Mouse (Mus musculus) liver, postnatal 0 days (tissue): ENCODE results near the gene Arf1. TPM values are rescaled to one million over a fixed set of nuclear protein-coding genes. Genes with fewer than 3 reads are reported as not detected.
A peak's percentile ranks its signal among the peaks of the same experiment; 100 is the strongest.

Experiments
- ATAC-seq: fragments of 200-750 bp; cut with Nextera tagmentation; 2 replicates; pipeline ENCODE4 v1.8.0; 2017; ENCODE audit warnings: mild to moderate bottlenecking, moderate library complexity
- DNase-seq: peaks from one replicate; pipeline ENCODE4 v3.0.0-alpha.2; 2016
- H3K27ac ChIP-seq: fragments of 300-500 bp; sonication (generic); 2 replicates; pipeline ENCODE4 v1.5.1; 2014; ENCODE audit warnings: antibody characterized with exemption, moderate library complexity, mild to moderate bottlenecking, low read depth
- H3K27me3 ChIP-seq: fragments of 300-500 bp; sonication (generic); 2 replicates; pipeline ENCODE4 v1.6.1; 2014; ENCODE audit warnings: low read length, control low read depth, mixed read lengths; ENCODE audit not compliant: insufficient read depth
- H3K36me3 ChIP-seq: fragments of 300-500 bp; sonication (generic); replicated peaks from 2 replicates; pipeline ENCODE4 v1.6.1; 2014; ENCODE audit warnings: mild to moderate bottlenecking, control low read depth, low read length, moderate library complexity, mixed read lengths; ENCODE audit not compliant: insufficient read depth
- H3K4me1 ChIP-seq: fragments of 300-500 bp; sonication (generic); 2 replicates; pipeline ENCODE4 v1.6.1; 2014; ENCODE audit warnings: antibody characterized with exemption, mild to moderate bottlenecking, control low read depth; ENCODE audit not compliant: insufficient read depth
- H3K4me2 ChIP-seq: fragments of 300-500 bp; sonication (generic); 2 replicates; pipeline ENCODE4 v1.6.1; 2014; ENCODE audit warnings: low read depth, mild to moderate bottlenecking, low read length, moderate library complexity, mixed read lengths
- H3K4me3 ChIP-seq: fragments of 300-500 bp; sonication (generic); 2 replicates; pipeline ENCODE4 v1.5.1; 2014; ENCODE audit warnings: low read depth, low read length
- H3K9ac ChIP-seq: fragments of 300-500 bp; sonication (generic); replicated peaks from 2 replicates; pipeline ENCODE4 v1.6.1; 2014; ENCODE audit warnings: mild to moderate bottlenecking, moderate library complexity
- H3K9me3 ChIP-seq: fragments of 300-500 bp; sonication (generic); 2 replicates; pipeline ENCODE4 v1.6.1; 2016; ENCODE audit warnings: mild to moderate bottlenecking, control low read depth, low read length, mixed read lengths
- CTCF ChIP-seq: sonication (generic); IDR thresholded peaks from 2 replicates; pipeline ENCODE4 v1.5.1; 2016; ENCODE audit warnings: antibody characterized with exemption, low read depth
- EP300 ChIP-seq: IDR thresholded peaks from 2 replicates; pipeline ENCODE4 v1.6.1; 2016; ENCODE audit warnings: antibody characterized with exemption, low read depth, mild to moderate bottlenecking
- WGBS: fragments of 180-500 bp; shearing (Covaris S2); extraction: QIAGEN DNeasy Blood & Tissue Kit; methylation state at CpG from one replicate; pipeline ENCODE4 v1.1.7; 2014; ENCODE audit not compliant: insufficient replicate concordance; 5-methylcytosine and 5-hydroxymethylcytosine counted together
- polyA plus RNA-seq: library from polyadenylated mRNA; unstranded; fragments of >200 nt; fragmentation: Nextera tagmentation; extraction: Ambion mirVana; gene quantifications from 2 replicates; pipeline ENCODE4 v1.2.1, GENCODE M21; 2015

The Arf1 gene
- polyA plus RNA-seq, 1 experiment from 2014 or later, result 254 TPM

DNA sequence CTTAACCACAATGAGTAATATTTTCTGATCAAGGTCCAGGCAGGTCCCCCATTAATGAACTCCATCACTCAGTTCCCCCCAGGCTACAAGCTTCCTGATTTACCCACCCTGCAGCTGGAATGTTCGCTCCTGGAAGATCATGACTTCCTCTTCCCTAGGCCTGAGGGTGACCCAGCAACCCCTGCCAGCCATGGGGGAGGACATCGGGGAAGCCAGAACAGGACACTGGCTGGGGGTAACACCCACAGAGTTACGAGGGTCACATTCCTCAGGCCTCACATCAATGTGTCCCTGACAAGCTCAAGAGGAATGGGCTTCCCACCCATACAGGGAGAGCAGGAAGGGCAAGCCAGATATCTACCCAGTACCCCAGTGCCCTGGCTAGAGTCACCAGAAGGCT is 58.3 kb downstream of the Arf1 start:
- no peaks in the 10 kb centered on the region for H3K36me3 ChIP-seq
- peaks cover 11% of the 10 kb centered on the region for H3K4me1 ChIP-seq
- H3K27me3 ChIP-seq, result peaks cover 7% of the 10 kb centered on the region; the same call in 1 of the 2 replicates
- ATAC-seq (no peak), DNase-seq (no peak)
- no peaks in the 10 kb centered on the region for H3K9me3 ChIP-seq
- H3K4me3 ChIP-seq, result no peak overlapping the region
- WGBS, result 69% methylated on average over 3 of the region's 3 CpGs
- no peak overlapping the region for H3K9ac ChIP-seq
- H3K4me2 ChIP-seq, result no peak overlapping the region
- no peak overlapping the region for H3K27ac ChIP-seq
- TF ChIP-seq EP300, result no peak
- no peak for TF ChIP-seq CTCF

DNA sequence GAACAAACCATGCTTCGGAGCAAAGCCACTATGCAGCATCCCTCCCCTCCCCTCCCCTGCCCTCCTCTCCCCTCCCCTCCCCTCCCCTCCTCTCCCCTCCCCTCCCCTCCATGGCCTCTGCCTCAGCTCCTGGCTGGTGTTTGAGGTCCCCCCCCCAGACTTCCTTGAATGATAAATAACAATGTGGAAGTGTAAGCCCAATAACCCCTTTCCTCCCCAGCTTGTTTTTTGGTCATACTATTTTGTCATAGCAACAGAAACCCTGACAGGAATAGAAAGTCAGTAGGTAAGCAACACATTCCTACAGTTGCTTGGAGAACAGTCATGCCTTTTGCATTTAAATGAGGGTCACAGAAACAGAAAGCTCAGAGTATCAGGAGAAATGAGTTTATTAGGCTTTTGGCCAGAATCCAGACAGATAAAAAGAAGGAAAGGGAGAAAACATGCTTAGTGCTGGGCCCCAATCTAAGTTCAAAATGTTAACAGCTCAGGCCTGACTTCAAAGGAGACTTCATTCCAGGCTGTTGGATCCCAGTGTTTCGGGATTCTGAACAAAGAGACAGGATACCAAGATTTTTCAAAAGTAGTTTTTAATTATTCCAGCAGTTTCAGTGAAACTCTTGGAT is 62.3 kb downstream of the Arf1 start:
- Histone ChIP-seq H3K27ac (peak overlapping the region; percentile 100), H3K36me3 (peaks cover 5% of the 10 kb centered on the region; the same call in 1 of the 2 replicates), H3K4me1 (peaks cover 32% of the 10 kb centered on the region), H3K4me3 (no peak overlapping the region), H3K9ac (no peak overlapping the region), H3K27me3 (no peaks in the 10 kb centered on the region), H3K4me2 (no peak overlapping the region), H3K9me3 (no peaks in the 10 kb centered on the region)
- peak; percentile 22; the same call in 1 of the 2 replicates for TF ChIP-seq EP300
- no peak for TF ChIP-seq CTCF
- ATAC-seq (no peak), DNase-seq (no peak)
- 51% methylated on average over 2 of the region's 2 CpGs for WGBS

DNA sequence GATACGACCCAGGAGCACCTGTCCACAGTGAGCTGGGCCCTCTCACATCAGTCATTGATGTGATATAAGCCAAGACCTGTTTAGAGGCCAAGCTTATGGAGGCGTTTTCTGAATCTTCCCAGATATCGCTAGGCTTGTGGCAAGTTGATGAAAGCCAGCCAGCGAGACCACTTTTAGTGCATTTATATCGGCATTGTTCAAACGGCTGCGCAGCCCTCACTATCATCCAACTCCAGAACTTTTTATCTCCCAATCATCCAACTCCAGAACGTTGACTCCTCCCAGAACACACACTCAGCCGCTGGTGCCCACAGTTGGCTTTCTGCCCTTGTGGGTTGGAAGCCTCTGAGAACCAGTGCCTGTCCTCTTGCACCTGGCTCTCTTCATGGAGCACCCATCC is 63.7 kb downstream of the Arf1 start:
- Histone ChIP-seq H3K9me3 (no peaks in the 10 kb centered on the region), H3K36me3 (peaks cover 7% of the 10 kb centered on the region; the same call in 1 of the 2 replicates), H3K27ac (peak overlapping the region; percentile 100), H3K4me2 (peak overlapping the region; percentile 75), H3K27me3 (no peaks in the 10 kb centered on the region), H3K9ac (peak overlapping the region; percentile 81), H3K4me1 (peaks cover 32% of the 10 kb centered on the region), H3K4me3 (peak overlapping the region; percentile 71)
- ATAC-seq (peak; percentile 39), DNase-seq (peak; percentile 80)
- WGBS, result 41% methylated on average over 9 of the region's 9 CpGs
- TF ChIP-seq EP300 (peak; percentile 97), CTCF (no peak)

DNA sequence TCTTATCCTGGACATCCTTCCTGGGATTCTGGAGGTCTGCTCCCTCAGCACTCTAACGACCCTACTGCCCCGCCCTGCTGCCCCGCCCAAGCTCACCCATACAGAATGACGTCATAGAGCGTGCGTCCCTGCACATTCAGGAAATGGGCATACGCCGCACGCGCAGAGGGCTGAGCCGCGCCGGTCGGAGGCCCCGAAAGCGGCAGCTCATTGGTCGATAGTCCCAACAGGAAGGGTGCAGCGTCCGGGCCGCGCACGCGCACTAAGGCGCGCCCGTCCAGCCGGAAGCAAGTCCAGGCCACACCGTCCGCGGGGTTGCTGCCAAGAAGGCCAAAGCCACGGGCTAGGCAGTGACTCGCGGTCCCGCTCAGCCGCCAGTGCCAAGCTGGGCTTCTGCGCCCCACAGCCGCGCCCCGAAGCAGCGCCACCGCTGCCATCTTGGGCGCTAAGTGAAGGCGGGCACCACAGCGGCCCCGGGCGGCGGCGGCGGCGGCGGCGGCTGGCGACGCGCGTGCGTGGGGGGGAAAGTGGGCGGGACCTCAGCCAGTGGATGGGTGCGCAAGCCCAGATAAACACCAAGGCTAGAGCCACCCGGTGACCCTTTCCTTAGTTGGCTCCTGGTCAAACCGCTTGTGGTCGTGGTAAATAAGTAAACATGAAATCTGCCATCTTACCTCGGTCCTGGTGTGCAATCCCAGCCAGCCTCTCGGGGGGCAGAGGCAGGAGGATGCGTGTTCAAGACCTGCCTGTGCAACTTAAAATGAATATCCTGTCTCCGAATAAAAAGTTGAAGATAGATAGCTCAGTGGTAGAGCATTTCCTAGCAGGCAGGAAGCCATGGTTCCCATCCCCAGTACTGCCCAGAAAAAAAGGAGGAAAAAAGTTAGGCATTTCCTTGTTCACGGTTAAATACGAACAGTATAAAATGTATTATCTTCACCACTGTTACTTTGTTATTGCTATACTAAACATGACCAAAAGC is 64.5 kb downstream of the Arf1 start, which contains the start of gene Iba57:
Gene Iba57 (minus strand): TSS at position 485 of the 982 bp plus-strand sequence.
- TF ChIP-seq EP300, result peak; percentile 61; the same call in 1 of the 2 replicates
- TF ChIP-seq CTCF, result peak; percentile 56
- H3K9me3 ChIP-seq, result no peaks in the 10 kb centered on the region
- peak within 1 kb of the TSS; percentile 81 for H3K9ac ChIP-seq
- WGBS, result 2% methylated on average over 65 of the region's 68 CpGs
- peak within 1 kb of the TSS; percentile 100 for H3K27ac ChIP-seq
- ATAC-seq, result peak; percentile 91
- peaks cover 14% of the 10 kb centered on the region; the same call in 1 of the 2 replicates for H3K36me3 ChIP-seq
- peak; percentile 97 for DNase-seq
- H3K4me3 ChIP-seq, result peak within 1 kb of the TSS; percentile 71
- peak within 1 kb of the TSS; percentile 75 for H3K4me2 ChIP-seq
- H3K4me1 ChIP-seq, result peaks cover 32% of the 10 kb centered on the region
- no peaks in the 10 kb centered on the region for H3K27me3 ChIP-seq

GRCm38 (mm10) chr11:59162443-59163254 is 65.4 kb downstream of the Arf1 start:
- no peak for ATAC-seq
- H3K27ac ChIP-seq, result peak overlapping the region; percentile 100
- peak overlapping the region; percentile 71 for H3K4me3 ChIP-seq
- H3K27me3 ChIP-seq, result no peaks in the 10 kb centered on the region
- peaks cover 23% of the 10 kb centered on the region for H3K36me3 ChIP-seq
- H3K4me1 ChIP-seq, result peaks cover 32% of the 10 kb centered on the region
- WGBS, result 44% methylated on average over 9 of the region's 9 CpGs
- no peak for DNase-seq
- peak overlapping the region; percentile 42 for H3K9ac ChIP-seq
- peak overlapping the region; percentile 75 for H3K4me2 ChIP-seq
- no peak for TF ChIP-seq CTCF
- TF ChIP-seq EP300, result no peak
- no peaks in the 10 kb centered on the region for H3K9me3 ChIP-seq

Other genes starting within 250 kb of the Arf1 start
- gene Obscn, start 91.9 kb downstream of the Arf1 start, polyA plus RNA-seq, result 0.31 and 0.49 TPM in 2 replicates
- 6.3 and 7.1 TPM in 2 replicates for gene Iba57, start 64.5 kb downstream of the Arf1 start, polyA plus RNA-seq
- 0.29 and 0.37 TPM in 2 replicates for gene Gjc2, start 45.1 kb downstream of the Arf1 start, polyA plus RNA-seq
- gene Guk1, start 36.1 kb downstream of the Arf1 start, polyA plus RNA-seq, result 59.5 and 64.4 TPM in 2 replicates
- gene Mrpl55, start 25.8 kb downstream of the Arf1 start, polyA plus RNA-seq, result 64.2 and 65.2 TPM in 2 replicates
- 14.8 and 16.2 TPM in 2 replicates for gene 2310033P09Rik, start 19.9 kb downstream of the Arf1 start, polyA plus RNA-seq
- not detected in 2 replicates for gene Wnt3a, start 62.5 kb upstream of the Arf1 start, polyA plus RNA-seq
- gene Wnt9a, start 78.7 kb upstream of the Arf1 start, polyA plus RNA-seq, result 0.16 and 0.18 TPM in 2 replicates
- gene Prss38, start 147.4 kb upstream of the Arf1 start, polyA plus RNA-seq, result not detected in 2 replicates
- gene Jmjd4, start 221.8 kb upstream of the Arf1 start, polyA plus RNA-seq, result 3.2 and 3.6 TPM in 2 replicates
- 32.4 and 33.5 TPM in 2 replicates for gene Snap47, start 222.9 kb upstream of the Arf1 start, polyA plus RNA-seq
- gene Zfp867, start 244.2 kb upstream of the Arf1 start, polyA plus RNA-seq, result 1.4 and 1.5 TPM in 2 replicates